Mouse (Mus musculus): Measurements from ENCODE around the gene Slit3. TPM values are rescaled to one million over a fixed set of nuclear protein-coding genes. Genes with fewer than 3 reads are reported as not detected.

Gene Slit3
- polyA plus RNA-seq, 1 experiment, result not detected

DNA sequence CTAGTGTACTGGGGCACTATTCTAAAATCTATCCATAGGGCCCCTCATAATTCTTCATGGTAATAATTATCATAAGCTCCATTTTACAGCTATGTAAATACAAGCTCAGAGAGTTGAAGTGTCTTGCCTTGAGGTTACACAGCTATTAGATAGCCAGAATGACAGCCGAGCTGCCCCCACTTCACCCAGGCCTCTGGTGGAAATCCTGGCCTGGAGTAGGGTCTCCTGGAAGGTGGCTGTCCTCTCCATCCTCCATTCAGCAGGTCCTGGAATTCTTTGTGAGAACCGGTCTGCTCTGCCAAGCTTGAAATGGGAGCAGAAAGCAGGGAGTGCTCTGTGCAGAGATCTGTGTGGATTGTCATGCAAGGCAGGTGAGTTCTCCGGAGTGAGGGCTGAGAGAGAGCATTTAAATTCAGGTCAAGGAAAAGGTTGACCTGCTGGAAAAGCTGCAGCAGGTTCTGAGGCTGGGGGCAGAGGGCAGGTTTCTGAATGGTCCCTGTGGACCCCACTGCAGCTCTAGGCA is 517.9 kb downstream of the Slit3 start:
- Histone ChIP-seq H3K4me1 (ENCODE audit: control insufficient read depth) (no peaks in the 10 kb centered on the region), H3K27me3 (ENCODE audit: control insufficient read depth) (no peaks in the 10 kb centered on the region), H3K4me3 (replicated peaks) (no peak overlapping the region), H3K36me3 (ENCODE audit: control insufficient read depth) (no peaks in the 10 kb centered on the region), H3K9me3 (ENCODE audit: control insufficient read depth, low read length) (no peaks in the 10 kb centered on the region)
- TF ChIP-seq GATA1 (IDR thresholded peaks at IDR 0.05; ENCODE audit: low read length) (no peak), TAL1 (IDR thresholded peaks at IDR 0.05; ENCODE audit: low read length) (no peak)

DNA sequence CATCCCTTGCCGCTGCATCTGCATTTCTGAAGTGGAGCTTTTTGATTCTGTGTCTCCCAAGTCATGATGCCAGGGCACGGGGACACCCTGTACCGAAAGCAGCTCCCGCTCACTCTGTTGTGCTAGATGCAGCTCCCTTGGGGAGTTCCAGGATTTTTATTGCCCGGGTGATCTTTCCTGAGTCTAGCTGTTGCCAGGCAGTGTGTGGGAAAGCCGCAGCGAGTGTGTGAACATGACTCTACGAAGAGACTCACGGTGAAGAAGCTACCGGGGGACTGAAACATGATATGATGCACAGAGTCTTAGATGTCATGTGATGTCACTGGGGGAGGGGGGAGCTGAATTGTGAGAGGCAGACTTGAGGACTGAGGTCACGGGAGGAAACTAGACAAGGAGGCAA is 518.4 kb downstream of the Slit3 start:
- Histone ChIP-seq H3K4me3 (replicated peaks) (no peak overlapping the region), H3K9me3 (ENCODE audit: control insufficient read depth, low read length) (no peaks in the 10 kb centered on the region)
- TF ChIP-seq TAL1 (IDR thresholded peaks at IDR 0.05; ENCODE audit: low read length) (no peak), GATA1 (IDR thresholded peaks at IDR 0.05; ENCODE audit: low read length) (no peak)

DNA sequence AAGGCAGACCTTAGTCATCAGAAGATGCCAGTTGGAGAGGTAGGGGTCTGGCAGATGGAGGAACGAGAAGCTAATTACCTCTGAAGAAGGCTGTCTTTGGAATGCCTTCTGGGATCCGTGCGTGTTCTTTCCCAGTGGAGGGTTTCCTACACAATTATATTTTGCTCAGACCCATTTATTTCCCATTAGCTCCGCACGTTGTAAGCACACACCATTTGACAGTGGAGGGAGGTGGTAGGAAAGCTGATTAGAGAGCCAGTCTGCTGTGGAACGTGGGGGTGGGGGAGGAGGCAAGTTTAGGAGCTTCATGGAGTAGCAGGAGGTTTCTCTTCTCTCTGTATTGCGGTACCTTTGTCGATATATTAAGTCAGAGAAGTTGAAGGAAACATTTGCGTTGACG is 530.3 kb downstream of the Slit3 start:
- no peaks in the 10 kb centered on the region for H3K27me3 ChIP-seq (ENCODE audit: control insufficient read depth)
- no peak overlapping the region for H3K4me3 ChIP-seq (replicated peaks)
- TF ChIP-seq TAL1 (IDR thresholded peaks at IDR 0.05; ENCODE audit: low read length) (no peak), GATA1 (IDR thresholded peaks at IDR 0.05; ENCODE audit: low read length) (no peak)
- no peaks in the 10 kb centered on the region for H3K36me3 ChIP-seq (ENCODE audit: control insufficient read depth)
- no peaks in the 10 kb centered on the region for H3K9me3 ChIP-seq (ENCODE audit: control insufficient read depth, low read length)
- no peaks in the 10 kb centered on the region for H3K4me1 ChIP-seq (ENCODE audit: control insufficient read depth)

More for the DNA sequence above, 518.4 kb downstream of the Slit3 start:
- H3K36me3 ChIP-seq (ENCODE audit: control insufficient read depth), result no peaks in the 10 kb centered on the region
- H3K27me3 ChIP-seq (ENCODE audit: control insufficient read depth), result no peaks in the 10 kb centered on the region
- H3K4me1 ChIP-seq (ENCODE audit: control insufficient read depth), result no peaks in the 10 kb centered on the region

DNA sequence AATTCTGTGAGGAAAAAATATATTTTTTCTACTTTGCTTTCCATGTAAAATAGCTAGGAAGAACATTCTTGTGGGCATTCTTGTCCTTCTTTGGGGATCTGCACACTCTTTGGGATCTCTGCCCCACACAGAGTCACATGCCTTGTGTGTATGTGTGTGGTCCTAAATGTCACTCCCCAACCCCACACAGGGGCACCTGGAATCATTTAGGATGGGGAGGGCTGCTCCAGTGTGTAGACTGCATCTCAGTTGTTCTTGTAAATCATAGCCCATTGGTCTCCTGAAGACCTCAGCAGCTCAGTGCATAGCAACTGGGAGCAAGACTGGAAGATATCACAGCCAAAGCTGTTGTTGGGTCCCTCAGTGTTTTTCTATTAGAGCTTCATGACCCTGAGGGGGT is 534.8 kb downstream of the Slit3 start:
- H3K36me3 ChIP-seq (ENCODE audit: control insufficient read depth), result no peaks in the 10 kb centered on the region
- H3K9me3 ChIP-seq (ENCODE audit: control insufficient read depth, low read length), result no peaks in the 10 kb centered on the region
- TF ChIP-seq GATA1 (IDR thresholded peaks at IDR 0.05; ENCODE audit: low read length), result no peak
- no peak for TF ChIP-seq TAL1 (IDR thresholded peaks at IDR 0.05; ENCODE audit: low read length)
- H3K4me3 ChIP-seq (replicated peaks), result no peak overlapping the region
- H3K27me3 ChIP-seq (ENCODE audit: control insufficient read depth), result no peaks in the 10 kb centered on the region
- no peaks in the 10 kb centered on the region for H3K4me1 ChIP-seq (ENCODE audit: control insufficient read depth)

DNA sequence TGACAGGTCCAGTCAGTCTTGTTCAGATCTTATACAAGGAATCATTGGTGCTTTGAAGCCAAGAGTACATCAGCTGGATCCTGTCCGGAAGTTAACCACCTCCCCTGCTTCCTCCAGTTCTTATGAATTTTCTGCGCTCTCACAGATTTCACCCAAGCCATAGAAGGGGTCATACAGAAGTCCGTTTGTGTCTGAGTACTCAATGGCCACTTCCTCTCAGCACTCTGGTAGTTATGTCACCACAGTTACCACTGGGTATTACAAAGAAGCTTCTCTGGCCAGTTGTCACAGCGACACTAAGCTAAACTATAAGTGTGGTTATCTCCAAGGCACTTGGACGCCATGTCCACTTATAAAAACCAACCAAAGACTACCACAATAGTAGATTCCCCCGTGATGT is 536.6 kb downstream of the Slit3 start:
- Histone ChIP-seq H3K36me3 (ENCODE audit: control insufficient read depth) (no peaks in the 10 kb centered on the region), H3K4me1 (ENCODE audit: control insufficient read depth) (no peaks in the 10 kb centered on the region), H3K9me3 (ENCODE audit: control insufficient read depth, low read length) (no peaks in the 10 kb centered on the region), H3K27me3 (ENCODE audit: control insufficient read depth) (no peaks in the 10 kb centered on the region), H3K4me3 (replicated peaks) (no peak overlapping the region)
- no peak for TF ChIP-seq TAL1 (IDR thresholded peaks at IDR 0.05; ENCODE audit: low read length)
- no peak for TF ChIP-seq GATA1 (IDR thresholded peaks at IDR 0.05; ENCODE audit: low read length)

DNA sequence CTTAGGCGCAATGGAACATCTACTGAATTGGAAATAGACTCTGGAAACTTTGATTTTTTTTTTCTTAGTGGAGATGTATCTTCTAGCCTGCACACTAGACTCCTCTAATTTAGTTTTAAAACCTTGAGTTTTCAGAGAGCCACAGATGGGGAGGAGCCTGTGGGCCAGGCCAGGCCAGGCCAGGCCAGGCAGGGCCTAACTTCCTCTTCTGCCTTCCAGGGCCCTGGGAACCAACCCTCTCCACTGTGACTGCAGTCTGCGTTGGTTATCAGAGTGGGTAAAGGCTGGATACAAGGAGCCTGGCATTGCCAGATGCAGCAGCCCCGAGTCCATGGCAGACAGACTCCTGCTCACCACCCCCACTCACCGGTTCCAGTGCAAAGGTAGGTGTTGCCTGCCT is 539.9 kb downstream of the Slit3 start:
- no peak for TF ChIP-seq TAL1 (IDR thresholded peaks at IDR 0.05; ENCODE audit: low read length)
- TF ChIP-seq GATA1 (IDR thresholded peaks at IDR 0.05; ENCODE audit: low read length), result no peak
- Histone ChIP-seq H3K36me3 (ENCODE audit: control insufficient read depth) (no peaks in the 10 kb centered on the region), H3K4me3 (replicated peaks) (no peak overlapping the region), H3K9me3 (ENCODE audit: control insufficient read depth, low read length) (no peaks in the 10 kb centered on the region), H3K4me1 (ENCODE audit: control insufficient read depth) (no peaks in the 10 kb centered on the region), H3K27me3 (ENCODE audit: control insufficient read depth) (no peaks in the 10 kb centered on the region)

DNA sequence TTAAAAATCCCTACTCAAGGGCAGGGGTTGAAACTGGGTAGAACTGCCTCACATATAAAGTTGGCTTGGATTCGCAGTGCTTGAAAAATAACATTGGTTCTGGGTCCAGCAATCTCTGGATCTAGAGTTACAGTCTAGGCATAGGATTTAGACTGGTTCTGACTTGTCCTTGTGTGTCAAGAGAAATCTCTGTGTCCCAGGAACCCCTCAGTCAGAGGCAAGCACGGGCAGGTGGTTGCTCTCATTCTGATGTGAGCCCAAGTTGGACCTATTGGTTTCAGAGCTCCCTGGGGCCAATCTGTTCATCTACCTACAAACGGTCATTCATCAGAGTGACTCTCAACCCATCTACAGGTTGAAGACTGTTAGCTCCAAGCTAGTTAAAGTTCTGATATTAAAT is 541.9 kb downstream of the Slit3 start:
- H3K27me3 ChIP-seq (ENCODE audit: control insufficient read depth), result no peaks in the 10 kb centered on the region
- no peaks in the 10 kb centered on the region for H3K36me3 ChIP-seq (ENCODE audit: control insufficient read depth)
- no peaks in the 10 kb centered on the region for H3K9me3 ChIP-seq (ENCODE audit: control insufficient read depth, low read length)
- no peak for TF ChIP-seq GATA1 (IDR thresholded peaks at IDR 0.05; ENCODE audit: low read length)
- no peak for TF ChIP-seq TAL1 (IDR thresholded peaks at IDR 0.05; ENCODE audit: low read length)
- H3K4me1 ChIP-seq (ENCODE audit: control insufficient read depth), result no peaks in the 10 kb centered on the region
- no peak overlapping the region for H3K4me3 ChIP-seq (replicated peaks)

DNA sequence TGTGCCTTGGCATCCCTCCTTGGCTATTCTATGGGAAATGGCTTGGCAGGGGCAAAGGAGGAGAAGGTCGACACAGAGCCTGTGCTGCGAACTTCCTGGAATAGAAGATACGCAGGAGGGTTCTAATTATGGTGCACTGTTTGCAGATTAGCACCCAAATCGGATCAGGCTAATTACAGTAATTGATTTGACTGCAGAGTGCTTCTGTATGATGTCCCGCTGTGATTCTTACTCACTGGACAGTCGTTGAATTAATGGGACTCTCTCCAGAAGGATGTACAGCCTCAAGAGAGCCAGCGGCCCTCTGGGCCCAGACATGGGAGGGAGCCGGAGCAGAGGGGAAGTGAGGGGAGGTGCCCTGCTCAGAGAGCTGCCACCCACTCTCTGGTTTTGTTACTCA is 542.6 kb downstream of the Slit3 start:
- H3K27me3 ChIP-seq (ENCODE audit: control insufficient read depth), result no peaks in the 10 kb centered on the region
- no peak overlapping the region for H3K4me3 ChIP-seq (replicated peaks)
- no peaks in the 10 kb centered on the region for H3K9me3 ChIP-seq (ENCODE audit: control insufficient read depth, low read length)

DNA sequence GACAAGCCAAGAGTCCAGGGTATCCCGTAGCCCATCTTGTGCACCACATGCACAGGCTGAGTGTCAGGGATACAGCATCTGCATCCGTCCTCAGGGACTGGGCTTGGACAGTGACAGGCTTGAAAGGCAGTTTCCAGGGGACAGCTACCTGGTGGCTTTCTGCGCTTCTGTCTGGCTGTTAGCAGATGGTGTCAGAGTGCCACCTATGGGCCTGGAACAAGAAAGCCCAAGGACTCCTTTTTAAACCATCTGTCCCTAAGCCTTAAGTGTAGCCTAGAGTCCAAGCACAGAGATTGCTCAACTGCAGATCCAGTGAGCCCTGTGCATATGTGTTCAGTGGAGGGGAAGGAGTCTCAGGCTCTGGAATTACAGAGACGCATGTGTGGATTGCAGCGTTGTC is 544.0 kb downstream of the Slit3 start:
- no peak for TF ChIP-seq TAL1 (IDR thresholded peaks at IDR 0.05; ENCODE audit: low read length)
- TF ChIP-seq GATA1 (IDR thresholded peaks at IDR 0.05; ENCODE audit: low read length), result no peak
- H3K4me3 ChIP-seq (replicated peaks), result no peak overlapping the region
- no peaks in the 10 kb centered on the region for H3K36me3 ChIP-seq (ENCODE audit: control insufficient read depth)
- no peaks in the 10 kb centered on the region for H3K4me1 ChIP-seq (ENCODE audit: control insufficient read depth)
- H3K27me3 ChIP-seq (ENCODE audit: control insufficient read depth), result no peaks in the 10 kb centered on the region
- H3K9me3 ChIP-seq (ENCODE audit: control insufficient read depth, low read length), result no peaks in the 10 kb centered on the region

More for the DNA sequence above, 542.6 kb downstream of the Slit3 start:
- Histone ChIP-seq H3K4me1 (ENCODE audit: control insufficient read depth) (no peaks in the 10 kb centered on the region), H3K36me3 (ENCODE audit: control insufficient read depth) (no peaks in the 10 kb centered on the region)
- TF ChIP-seq TAL1 (IDR thresholded peaks at IDR 0.05; ENCODE audit: low read length), result no peak
- no peak for TF ChIP-seq GATA1 (IDR thresholded peaks at IDR 0.05; ENCODE audit: low read length)

DNA sequence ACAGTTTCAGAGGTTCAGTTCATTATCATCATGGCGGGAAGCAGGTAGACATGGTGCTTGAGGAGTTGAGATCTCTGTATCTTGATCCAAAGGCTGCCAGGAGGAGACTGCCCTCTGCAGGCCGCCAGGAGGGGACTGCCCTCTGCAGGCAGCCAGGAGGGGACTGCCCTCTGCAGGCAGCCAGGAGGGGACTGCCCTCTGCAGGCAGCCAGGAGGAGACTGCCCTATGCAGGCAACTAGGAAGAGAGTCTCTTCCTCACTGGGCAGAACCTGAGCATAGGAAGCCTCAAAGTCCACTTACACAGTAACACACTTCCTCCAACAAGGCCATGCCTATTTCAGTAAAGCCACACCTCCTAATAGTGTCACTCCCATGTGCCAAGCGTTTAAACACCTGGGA is 546.4 kb downstream of the Slit3 start:
- H3K9me3 ChIP-seq (ENCODE audit: control insufficient read depth, low read length), result no peaks in the 10 kb centered on the region
- no peak overlapping the region for H3K4me3 ChIP-seq (replicated peaks)
- TF ChIP-seq GATA1 (IDR thresholded peaks at IDR 0.05; ENCODE audit: low read length) (no peak), TAL1 (IDR thresholded peaks at IDR 0.05; ENCODE audit: low read length) (no peak)
- H3K27me3 ChIP-seq (ENCODE audit: control insufficient read depth), result no peaks in the 10 kb centered on the region
- no peaks in the 10 kb centered on the region for H3K36me3 ChIP-seq (ENCODE audit: control insufficient read depth)
- no peaks in the 10 kb centered on the region for H3K4me1 ChIP-seq (ENCODE audit: control insufficient read depth)
